Mouse (Mus musculus) MEL (cell line): ENCODE data around the gene Dhdh. TPM values are rescaled to one million over a fixed set of nuclear protein-coding genes. Genes with fewer than 3 reads are reported as not detected.

ENCODE experiments used
- DNase-seq: peaks from one replicate; pipeline ENCODE4 v3.0.0; 2011; ENCODE audit warnings: low read depth, low spot score
- H3K27ac ChIP-seq: 2 replicates; pipeline ENCODE4 v1.5.1; 2012; ENCODE audit warnings: low read depth, mild to moderate bottlenecking, control low read depth, low read length, moderate library complexity; ENCODE audit not compliant: control insufficient read depth
- H3K27me3 ChIP-seq, 2 experiments: fragments of 150-350 bp in 1 of 2; sonication (generic) in 1 of 2; 2 replicates each; pipeline ENCODE4 v1.6.1; 2012; ENCODE audit warnings: low read length in 2 of 2, mild to moderate bottlenecking in 2 of 2, improper control_type of control experiment in 1 of 2, moderate library complexity in 1 of 2; ENCODE audit not compliant: insufficient read depth in 2 of 2, control insufficient read depth in 1 of 2
- H3K36me3 ChIP-seq, 2 experiments: 2 replicates each; pipeline ENCODE4 v1.6.1; 2012 to 2014; ENCODE audit warnings: low read length in 2 of 2, improper control_type of control experiment in 1 of 2, inconsistent platforms in 1 of 2, mild to moderate bottlenecking in 1 of 2; ENCODE audit not compliant: insufficient read depth in 2 of 2, control insufficient read depth in 1 of 2
- H3K4me1 ChIP-seq, 2 experiments: fragments of 150-350 bp in 1 of 2; sonication (generic) in 1 of 2; 2 replicates each; pipeline ENCODE4 v1.6.1; 2012; ENCODE audit warnings: low read length in 2 of 2, improper control_type of control experiment in 1 of 2, mild to moderate bottlenecking in 1 of 2; ENCODE audit not compliant: insufficient read depth in 2 of 2, control insufficient read depth in 1 of 2
- H3K4me3 ChIP-seq, 2 experiments: fragments of 150-350 bp in 1 of 2; sonication (generic) in 1 of 2; 2 replicates each; pipeline ENCODE4 v1.5.1; 2012; ENCODE audit warnings: low read depth in 2 of 2, low read length in 2 of 2, mild to moderate bottlenecking in 2 of 2, moderate library complexity in 2 of 2, control low read depth in 1 of 2, improper control_type of control experiment in 1 of 2; ENCODE audit not compliant: control insufficient read depth in 1 of 2, insufficient read depth in 1 of 2
- H3K79me2 ChIP-seq: 2 replicates; pipeline ENCODE4 v1.6.1; 2012; ENCODE audit warnings: mild to moderate bottlenecking, low read length, moderate library complexity; ENCODE audit not compliant: control insufficient read depth, poor library complexity, insufficient read depth
- H3K9ac ChIP-seq: 2 replicates; pipeline ENCODE4 v1.6.1; 2012; ENCODE audit warnings: low read depth, mild to moderate bottlenecking, control low read depth, low read length, moderate library complexity; ENCODE audit not compliant: control insufficient read depth, poor library complexity, severe bottlenecking
- H3K9me3 ChIP-seq: fragments of 150-350 bp; sonication (generic); replicated peaks from 2 replicates; pipeline ENCODE4 v1.6.1; 2012; ENCODE audit warnings: mild to moderate bottlenecking, low read length, improper control_type of control experiment, moderate library complexity; ENCODE audit not compliant: insufficient read depth
- BHLHE40 ChIP-seq: IDR thresholded peaks from 2 replicates; pipeline ENCODE4 v1.6.1; 2012; ENCODE audit warnings: low read depth, mild to moderate bottlenecking, inconsistent platforms, low read length, improper control_type of control experiment, borderline replicate concordance
- CHD1 ChIP-seq: IDR thresholded peaks from 2 replicates; pipeline ENCODE4 v1.6.1; 2012; ENCODE audit warnings: low read depth, mild to moderate bottlenecking, inconsistent platforms, low read length, improper control_type of control experiment
- CTCF ChIP-seq, 3 experiments: IDR thresholded peaks in 2 of 3; conservative IDR thresholded peaks in 1 of 3; 2 replicates each; pipeline ENCODE4 v1.5.1; 2011 to 2012; ENCODE audit warnings: low read length in 3 of 3, low read depth in 2 of 3, mild to moderate bottlenecking in 2 of 3, improper control_type of control experiment in 1 of 3, inconsistent platforms in 1 of 3, mixed read lengths in 1 of 3, moderate library complexity in 1 of 3; ENCODE audit not compliant: control insufficient read depth in 1 of 3, insufficient read depth in 1 of 3, poor library complexity in 1 of 3, severe bottlenecking in 1 of 3
- ELF1 ChIP-seq: IDR thresholded peaks from 2 replicates; pipeline ENCODE4 v1.6.1; 2014; ENCODE audit warnings: low read depth, mild to moderate bottlenecking, inconsistent platforms, low read length, improper control_type of control experiment, moderate library complexity
- ETS1 ChIP-seq: IDR thresholded peaks from 2 replicates; pipeline ENCODE4 v1.6.1; 2012; ENCODE audit warnings: low read depth, mild to moderate bottlenecking, inconsistent platforms, low read length, improper control_type of control experiment, moderate library complexity
- GABPA ChIP-seq: IDR thresholded peaks from 2 replicates; pipeline ENCODE4 v1.6.1; 2012; ENCODE audit warnings: low read depth, mild to moderate bottlenecking, inconsistent platforms, low read length, improper control_type of control experiment, moderate library complexity
- GATA1 ChIP-seq: IDR thresholded peaks from 2 replicates; pipeline ENCODE4 v1.6.1; 2011; ENCODE audit warnings: low read depth, low read length, improper control_type of control experiment
- JUND ChIP-seq: IDR thresholded peaks from 2 replicates; pipeline ENCODE4 v1.6.1; 2011; ENCODE audit warnings: low read depth, mild to moderate bottlenecking, improper control_type of control experiment, low read length
- KAT2A ChIP-seq: conservative IDR thresholded peaks from 2 replicates; pipeline ENCODE4 v1.6.1; 2012; ENCODE audit warnings: low read depth, low read length, improper control_type of control experiment, inconsistent platforms
- MAFK ChIP-seq: IDR thresholded peaks from 2 replicates; pipeline ENCODE4 v1.6.1; 2011; ENCODE audit warnings: low read depth, mild to moderate bottlenecking, low read length, improper control_type of control experiment, borderline replicate concordance
- MEF2A ChIP-seq: IDR thresholded peaks from 2 replicates; pipeline ENCODE4 v1.6.1; 2014; ENCODE audit warnings: low read depth, mild to moderate bottlenecking, inconsistent platforms, low read length, improper control_type of control experiment; ENCODE audit not compliant: poor library complexity, insufficient replicate concordance, severe bottlenecking; ENCODE audit errors: extremely low read depth
- MYB ChIP-seq: IDR thresholded peaks from 2 replicates; pipeline ENCODE4 v1.6.1; 2011; ENCODE audit warnings: mild to moderate bottlenecking, low read depth, low read length, improper control_type of control experiment
- MYC ChIP-seq: IDR thresholded peaks from 2 replicates; pipeline ENCODE4 v1.6.1; 2011; ENCODE audit warnings: low read depth, mild to moderate bottlenecking, low read length, improper control_type of control experiment, moderate library complexity
- NELFE ChIP-seq: IDR thresholded peaks from 2 replicates; pipeline ENCODE4 v1.6.1; 2011; ENCODE audit warnings: low read depth, low read length, improper control_type of control experiment
- NRF1 ChIP-seq: IDR thresholded peaks from 2 replicates; pipeline ENCODE4 v1.6.1; 2014; ENCODE audit warnings: low read depth, mild to moderate bottlenecking, inconsistent platforms, low read length, improper control_type of control experiment, moderate library complexity; ENCODE audit not compliant: poor library complexity, insufficient read depth, severe bottlenecking
- POLR2AphosphoS2 ChIP-seq: IDR thresholded peaks from 2 replicates; pipeline ENCODE4 v1.6.1; 2011; ENCODE audit warnings: low read length, improper control_type of control experiment
- RAD21 ChIP-seq: IDR thresholded peaks from 2 replicates; pipeline ENCODE4 v1.6.1; 2011; ENCODE audit warnings: mild to moderate bottlenecking, low read depth, low read length, improper control_type of control experiment
- SIN3A ChIP-seq: IDR thresholded peaks from 2 replicates; pipeline ENCODE4 v1.6.1; 2012; ENCODE audit warnings: low read length, improper control_type of control experiment, inconsistent platforms
- SMC3 ChIP-seq: IDR thresholded peaks from 2 replicates; pipeline ENCODE4 v1.6.1; 2011; ENCODE audit warnings: low read depth, low read length, improper control_type of control experiment
- TCF12 ChIP-seq: IDR thresholded peaks from 2 replicates; pipeline ENCODE4 v1.6.1; 2014; ENCODE audit warnings: low read depth, mild to moderate bottlenecking, inconsistent platforms, low read length, improper control_type of control experiment, moderate library complexity
- UBTF ChIP-seq: IDR thresholded peaks from 2 replicates; pipeline ENCODE4 v1.6.1; 2012; ENCODE audit warnings: low read depth, mild to moderate bottlenecking, inconsistent platforms, low read length, improper control_type of control experiment, moderate library complexity, borderline replicate concordance; ENCODE audit not compliant: insufficient read depth
- USF2 ChIP-seq, 2 experiments: IDR thresholded peaks; 2 replicates each; pipeline ENCODE4 v1.6.1; 2011 to 2012; ENCODE audit warnings: improper control_type of control experiment in 2 of 2, low read length in 2 of 2, borderline replicate concordance in 1 of 2, inconsistent platforms in 1 of 2, low read depth in 1 of 2, mild to moderate bottlenecking in 1 of 2; ENCODE audit not compliant: insufficient read depth in 1 of 2
- ZC3H11A ChIP-seq: IDR thresholded peaks from 2 replicates; pipeline ENCODE4 v1.6.1; 2012; ENCODE audit warnings: low read depth, mild to moderate bottlenecking, inconsistent platforms, low read length, improper control_type of control experiment
- ZKSCAN1 ChIP-seq: IDR thresholded peaks from 2 replicates; pipeline ENCODE4 v1.6.1; 2012; ENCODE audit warnings: low read depth, mild to moderate bottlenecking, inconsistent platforms, low read length, improper control_type of control experiment, moderate library complexity
- ZMIZ1 ChIP-seq: IDR thresholded peaks from 2 replicates; pipeline ENCODE4 v1.6.1; 2012; ENCODE audit warnings: low read depth, mild to moderate bottlenecking, inconsistent platforms, low read length, improper control_type of control experiment, moderate library complexity
- polyA plus RNA-seq, 2 experiments: library from polyadenylated mRNA; stranded (reverse) in 1 of 2; unstranded in 1 of 2; fragments of >175 nt in 1 of 2; fragments of >200 nt in 1 of 2; gene quantifications; 2 replicates each; pipeline versions ENCODE4 v1.2.1 to v1.2.4; 2012; ENCODE audit warnings: low replicate concordance in 2 of 2, low read depth in 1 of 2; ENCODE audit not compliant: insufficient read length in 2 of 2, insufficient read depth in 1 of 2, missing spikeins in 1 of 2
- total RNA-seq: library from RNA; depleted of rRNA; stranded (reverse); fragments of 300-350 nt; gene quantifications from 2 replicates; pipeline ENCODE4 v1.2.3, GENCODE M21; 2012

Gene Dhdh
- total and polyA plus RNA-seq, 3 experiments, result 0.08 to 1.6 TPM; not detected in 1

DNA sequence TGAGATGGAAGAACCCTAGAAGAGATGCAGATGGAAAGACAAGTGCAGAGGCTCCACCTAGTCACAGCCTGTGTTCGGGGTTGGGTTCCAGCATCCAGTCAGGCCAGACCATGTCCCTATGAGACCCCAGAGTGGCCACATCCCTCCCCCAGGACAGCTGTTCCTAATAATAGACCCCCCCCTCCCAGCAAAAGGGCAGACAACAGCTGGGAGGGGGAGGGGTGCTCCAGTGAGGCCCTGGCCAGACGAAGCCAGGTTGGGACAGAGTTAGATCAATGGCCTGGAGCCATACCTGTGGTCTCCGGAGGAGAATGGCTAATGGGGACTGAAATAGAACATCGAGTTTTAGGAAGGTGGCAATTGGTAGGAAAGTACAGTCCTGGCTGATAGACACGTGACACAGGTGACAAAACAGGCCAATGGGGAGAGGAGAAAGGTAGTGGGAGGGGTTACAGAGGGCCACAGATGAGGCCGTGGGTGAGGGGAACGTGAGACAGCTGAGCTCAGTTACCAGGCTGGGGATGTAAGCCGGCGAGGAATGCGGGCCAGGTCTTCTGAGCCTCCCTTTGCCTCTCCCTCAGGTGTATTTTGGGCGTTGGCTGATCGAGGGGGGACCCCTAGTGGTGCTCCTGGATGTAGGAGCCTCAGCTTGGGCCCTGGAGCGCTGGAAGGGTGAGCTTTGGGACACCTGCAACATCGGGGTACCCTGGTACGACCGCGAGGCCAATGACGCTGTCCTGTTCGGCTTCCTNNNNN lies 50.9 kb downstream of the Dhdh start, which contains the start of gene Ruvbl2:
TSS of gene Ruvbl2 (minus strand) at position 576 of the 756 bp plus-strand sequence.
- no peaks in the 10 kb centered on the region for H3K9me3 ChIP-seq
- no peak for DNase-seq
- H3K4me3 ChIP-seq, result no peak within 1 kb of the TSS
- no peak within 1 kb of the TSS for H3K27ac ChIP-seq
- no peaks in the 10 kb centered on the region for H3K27me3 ChIP-seq
- H3K36me3 ChIP-seq, result peaks cover 2 to 6% of the 10 kb centered on the region in 2 experiments; a peak in 3 of 4 replicates
- no peak within 1 kb of the TSS for H3K9ac ChIP-seq
- TF ChIP-seq RAD21, result peak; percentile 7
- no peak for TF ChIP-seq NELFE
- TF ChIP-seq CTCF (IDR thresholded peaks at IDR 0.05 in 2 of 3, conservative IDR thresholded peaks at IDR 0.05 in 1 of 3; ENCODE audit: control insufficient read depth in 1 of 3, insufficient read depth in 1 of 3, low read depth in 2 of 3, low read length in 3 of 3, poor library complexity in 1 of 3, severe bottlenecking in 1 of 3), result peak in 2 of 3 experiments; percentile 24 to 35; a peak in 4 of 6 replicates
- H3K4me1 ChIP-seq, result peaks cover 0 to 7% of the 10 kb centered on the region in 2 experiments; a peak in 3 of 4 replicates
- peaks cover 21% of the 10 kb centered on the region for H3K79me2 ChIP-seq

DNA sequence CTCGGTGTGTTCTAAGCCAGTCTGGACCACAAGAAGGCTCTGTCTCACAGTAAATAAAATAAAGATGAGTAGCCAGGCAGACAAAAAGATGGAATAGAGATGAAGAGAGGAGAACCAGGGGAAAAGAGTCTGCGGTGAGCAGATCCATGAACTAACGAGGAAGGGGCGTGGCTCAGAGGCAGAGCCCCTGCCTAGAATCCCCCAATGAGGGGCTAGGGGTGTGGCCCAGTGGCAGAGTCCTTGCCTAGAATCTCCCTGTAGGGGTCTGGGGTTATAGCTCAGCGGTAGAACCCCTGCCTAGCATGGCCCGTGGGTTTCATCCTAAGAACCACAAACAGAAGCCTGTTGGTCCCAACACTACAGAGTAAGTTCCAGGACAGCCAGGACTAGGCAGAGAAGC lies 51.6 kb downstream of the Dhdh start:
- no peaks in the 10 kb centered on the region for H3K9me3 ChIP-seq
- peaks cover under 1 to 8% of the 10 kb centered on the region in 2 experiments; a peak in 3 of 4 replicates for H3K36me3 ChIP-seq
- no peak overlapping the region for H3K9ac ChIP-seq

DNA sequence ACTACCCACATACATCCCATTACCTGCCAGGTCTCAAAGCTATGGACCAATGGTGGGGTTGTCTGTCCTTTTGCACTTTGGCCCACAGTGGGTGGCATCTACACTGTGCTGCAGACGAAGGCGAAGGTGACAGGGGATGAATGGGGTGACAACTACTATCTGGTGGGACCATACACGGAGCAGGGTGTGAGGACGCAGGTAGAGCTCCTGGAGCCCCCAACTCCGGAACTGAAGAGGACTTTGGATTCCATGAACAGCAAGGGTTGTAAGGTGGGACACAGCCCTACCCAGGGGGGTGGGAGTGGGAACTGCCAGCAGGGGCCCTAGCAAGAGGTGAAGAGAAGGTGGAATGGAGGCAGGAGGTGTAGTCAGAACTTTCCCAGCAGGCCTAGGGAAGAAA lies 52.2 kb downstream of the Dhdh start:
- TF ChIP-seq GATA1, result no peak
- TF ChIP-seq POLR2AphosphoS2, result no peak
- TF ChIP-seq NRF1, result no peak
- no peak for TF ChIP-seq TCF12
- TF ChIP-seq ETS1, result no peak
- TF ChIP-seq BHLHE40, result no peak
- no peak for TF ChIP-seq ZKSCAN1
- no peak for TF ChIP-seq GABPA
- Histone ChIP-seq H3K4me3 (no peak overlapping the region), H3K9ac (no peak overlapping the region), H3K27ac (no peak overlapping the region), H3K27me3 (no peaks in the 10 kb centered on the region), H3K79me2 (peaks cover 33% of the 10 kb centered on the region), H3K4me1 (peaks cover 0 to 9% of the 10 kb centered on the region in 2 experiments; a peak in 3 of 4 replicates), H3K9me3 (no peaks in the 10 kb centered on the region), H3K36me3 (peaks cover 6 to 8% of the 10 kb centered on the region in 2 experiments; a peak in 3 of 4 replicates)
- no peak for DNase-seq

More for the DNA sequence above, 51.6 kb downstream of the Dhdh start:
- H3K4me1 ChIP-seq, result peaks cover 0 to 9% of the 10 kb centered on the region in 2 experiments; a peak in 3 of 4 replicates
- H3K79me2 ChIP-seq, result peaks cover 28% of the 10 kb centered on the region
- H3K27me3 ChIP-seq, result no peaks in the 10 kb centered on the region
- TF ChIP-seq MAFK (no peak), CTCF (IDR thresholded peaks at IDR 0.05 in 2 of 3, conservative IDR thresholded peaks at IDR 0.05 in 1 of 3; ENCODE audit: control insufficient read depth in 1 of 3, insufficient read depth in 1 of 3, low read depth in 2 of 3, low read length in 3 of 3, poor library complexity in 1 of 3, severe bottlenecking in 1 of 3) (no peak), CHD1 (no peak), SIN3A (no peak), UBTF (no peak), MYB (no peak), MEF2A (no peak), SMC3 (no peak), ELF1 (no peak), ZKSCAN1 (no peak), ZC3H11A (no peak), GABPA (no peak), USF2 (IDR thresholded peaks at IDR 0.05; ENCODE audit: borderline replicate concordance in 1 of 2, insufficient read depth in 1 of 2, low read depth in 1 of 2, low read length in 2 of 2) (no peak), TCF12 (no peak), MYC (no peak), ZMIZ1 (no peak), JUND (no peak), KAT2A (no peak), BHLHE40 (no peak), NELFE (no peak)
- TF ChIP-seq, all 39 proteins: peak for 0
- Histone ChIP-seq H3K4me3 (no peak overlapping the region), H3K27ac (no peak overlapping the region)
- no peak for DNase-seq
